Comparison of ENCODE assay signal across 10 mouse cellular contexts in genomic region chr11:108214521-108215223, GRCm38 (mm10).
DNase-seq lines count a peak whose midpoint lies in the region; ATAC-seq and TF ChIP-seq lines count a peak whose summit lies in the region.
"Had no signal": no experiment of that assay in that cellular context is flagged by ENCODE, and none has a peak within 500 bp of the region (broad histone marks: within the 10 kb centered on the region; RNA-seq: fewer than 3 reads in every experiment).

No protein-coding gene starts in this region.

- no peaks in the 10 kb centered on the region for H3K9me3 ChIP-seq in heart, embryonic 12.5 days (replicated peaks)
- H3K9me3 ChIP-seq in stomach, embryonic 15.5 days: no peaks in the 10 kb centered on the region
- H3K9me3 ChIP-seq: neural tube, embryonic 15.5 days had no signal

- peaks cover 30% of the 10 kb centered on the region for H3K4me1 ChIP-seq in heart, embryonic 12.5 days (replicated peaks)
- H3K4me1 ChIP-seq in thymus, adult 2 months (replicated peaks; ENCODE audit: control insufficient read depth, insufficient read depth, low read length): peaks cover 15% of the 10 kb centered on the region
- H3K4me1 ChIP-seq in stomach, embryonic 15.5 days: peaks cover 16% of the 10 kb centered on the region

- ATAC-seq in heart, embryonic 12.5 days (ENCODE audit: insufficient number of reproducible peaks, low FRiP score): no peak
- ATAC-seq in hematopoietic stem cell, adult 5-6 weeks (replicated peaks in 1 of 2; ENCODE audit: insufficient read depth in 1 of 2, low FRiP score in 2 of 2, low TSS enrichment in 1 of 2, low read depth in 1 of 2, poor library complexity in 2 of 2, severe bottlenecking in 2 of 2): peak; percentile 63 to 68; a peak in 3 of 4 replicates
- no peak for ATAC-seq in stomach, embryonic 15.5 days (ENCODE audit: insufficient read depth, low FRiP score, low read depth)
- ATAC-seq: hindbrain, postnatal 0 days had no signal

- intact Hi-C loops in heart, postnatal 36 days (cut with DNase I): loop anchor here (2.0 to 5.0 kb wide), 2 partner anchors 67 to 128 kb away; partner anchors contain the start of genes Apoh and Prkca
- intact Hi-C loops in left cerebral cortex, postnatal 36 days (cut with DNase I): no loop called here

- no peaks in the 10 kb centered on the region for H3K36me3 ChIP-seq in heart, embryonic 12.5 days
- no peaks in the 10 kb centered on the region for H3K36me3 ChIP-seq in thymus, adult 2 months (ENCODE audit: control insufficient read depth, insufficient read depth, low read length)
- H3K36me3 ChIP-seq in stomach, embryonic 15.5 days: no peaks in the 10 kb centered on the region
- H3K36me3 ChIP-seq: neural tube, embryonic 15.5 days had no signal

- H3K4me3 ChIP-seq in heart, embryonic 12.5 days: no peak overlapping the region
- H3K4me3 ChIP-seq in thymus, adult 2 months (ENCODE audit: control insufficient read depth, insufficient read depth, low read length): peak overlapping the region; percentile 2; the same call in 1 of the 2 replicates
- H3K4me3 ChIP-seq in stomach, embryonic 15.5 days (replicated peaks): no peak overlapping the region
- H3K4me3 ChIP-seq: neural tube, embryonic 15.5 days had no signal

- 88% methylated on average over 11 of the region's 11 CpGs for WGBS in heart, embryonic 12.5 days
- WGBS in thymus, adult 2 months: 34% methylated on average over 11 of the region's 11 CpGs
- WGBS in stomach, embryonic 15.5 days: 74% methylated on average over 11 of the region's 11 CpGs

- 0 out of 2 replicates have a peak overlapping the region, but pooled peaks have one; percentile 22 for H3K4me2 ChIP-seq in heart, embryonic 12.5 days
- H3K4me2 ChIP-seq in stomach, embryonic 15.5 days: no peak overlapping the region
- H3K4me2 ChIP-seq: neural tube, embryonic 15.5 days had no signal

- TF ChIP-seq CTCF in thymus, adult 2 months (IDR thresholded peaks at IDR 0.05; ENCODE audit: borderline replicate concordance, control insufficient read depth, extremely low read depth, insufficient read depth, low read length, poor library complexity): no peak

- no peak overlapping the region for H3K9ac ChIP-seq in heart, embryonic 12.5 days
- no peak overlapping the region for H3K9ac ChIP-seq in stomach, embryonic 15.5 days
- H3K9ac ChIP-seq: neural tube, embryonic 15.5 days had no signal

- TF ChIP-seq POLR2A in thymus, adult 2 months (IDR thresholded peaks at IDR 0.05; ENCODE audit: control insufficient read depth, extremely low read depth, insufficient read depth, low read length, poor library complexity): no peak

- H3K27ac ChIP-seq in heart, embryonic 12.5 days (ENCODE audit: poor library complexity, severe bottlenecking): no peak overlapping the region
- H3K27ac ChIP-seq in thymus, adult 2 months (ENCODE audit: control insufficient read depth, insufficient read depth, low read length): no peak overlapping the region
- peak overlapping the region; percentile 17; the same call in 1 of the 2 replicates for H3K27ac ChIP-seq in stomach, embryonic 15.5 days
- H3K27ac ChIP-seq: hindbrain, postnatal 0 days; neural tube, embryonic 15.5 days had no signal

- no peaks in the 10 kb centered on the region for H3K27me3 ChIP-seq in heart, embryonic 12.5 days (replicated peaks)
- no peaks in the 10 kb centered on the region for H3K27me3 ChIP-seq in thymus, adult 2 months (ENCODE audit: control insufficient read depth, insufficient read depth, low read length)
- no peaks in the 10 kb centered on the region for H3K27me3 ChIP-seq in stomach, embryonic 15.5 days (replicated peaks)
- H3K27me3 ChIP-seq: neural tube, embryonic 15.5 days had no signal

- no peak for DNase-seq in heart, postnatal 36 days
- no peak for DNase-seq in thymus, adult 2 months
- DNase-seq in thymus, postnatal 36 days: no peak
- DNase-seq in urinary bladder, postnatal 4 days (ENCODE audit: low spot score in 2 of 2): no peak
- DNase-seq in left cerebral cortex, postnatal 36 days (ENCODE audit: low spot score in 2 of 2): no peak

Comparison
In these comparisons a context has a peak if more than half of its experiments do, and no peak if none do; other contexts are left out.
1. ATAC-seq: peak in hematopoietic stem cell, adult 5-6 weeks (2 of 2); none in heart, embryonic 12.5 days (single experiment) and stomach, embryonic 15.5 days (single experiment).